Mouse (Mus musculus): Measurements from ENCODE around the gene Syk. TPM values are rescaled to one million over a fixed set of nuclear protein-coding genes. Genes with fewer than 3 reads are reported as not detected.

The Syk gene
- polyA plus RNA-seq, 1 experiment from 2014 or later = 7.5 TPM

GRCm38 (mm10) chr13:52606656-52607275, 23.8 kb downstream of the Syk start:
- ATAC-seq (ENCODE audit: low FRiP score, low TSS enrichment) = no peak
- Histone ChIP-seq H3K27me3 (ENCODE audit: insufficient read depth, low read length) (no peaks in the 10 kb centered on the region), H3K9me3 (ENCODE audit: low read length) (no peaks in the 10 kb centered on the region), H3K27ac (ENCODE audit: low read length) (no peak overlapping the region), H3K4me2 (replicated peaks; ENCODE audit: low read depth, low read length) (no peak overlapping the region), H3K36me3 (ENCODE audit: insufficient read depth, low read length) (no peaks in the 10 kb centered on the region), H3K4me1 (ENCODE audit: insufficient read depth, low read length) (no peaks in the 10 kb centered on the region), H3K4me3 (ENCODE audit: low read length) (no peak overlapping the region), H3K9ac (replicated peaks; ENCODE audit: low read length) (no peak overlapping the region)
- 80% methylated on average over 3 of the region's 3 CpGs for WGBS

- Histone ChIP-seq H3K9ac (replicated peaks; ENCODE audit: low read length) (no peak overlapping the region), H3K4me2 (replicated peaks; ENCODE audit: low read depth, low read length) (no peak overlapping the region), H3K9me3 (ENCODE audit: low read length) (no peaks in the 10 kb centered on the region), H3K27me3 (ENCODE audit: insufficient read depth, low read length) (no peaks in the 10 kb centered on the region), H3K4me3 (ENCODE audit: low read length) (no peak overlapping the region), H3K4me1 (ENCODE audit: insufficient read depth, low read length) (no peaks in the 10 kb centered on the region), H3K27ac (ENCODE audit: low read length) (no peak overlapping the region), H3K36me3 (ENCODE audit: insufficient read depth, low read length) (no peaks in the 10 kb centered on the region)
- ATAC-seq (ENCODE audit: low FRiP score, low TSS enrichment) = no peak
- WGBS = 92% methylated on average over 1 of the region's 1 CpGs
Measured at GRCm38 (mm10) chr13:52607964-52608363, 25.0 kb downstream of the Syk start.

DNA sequence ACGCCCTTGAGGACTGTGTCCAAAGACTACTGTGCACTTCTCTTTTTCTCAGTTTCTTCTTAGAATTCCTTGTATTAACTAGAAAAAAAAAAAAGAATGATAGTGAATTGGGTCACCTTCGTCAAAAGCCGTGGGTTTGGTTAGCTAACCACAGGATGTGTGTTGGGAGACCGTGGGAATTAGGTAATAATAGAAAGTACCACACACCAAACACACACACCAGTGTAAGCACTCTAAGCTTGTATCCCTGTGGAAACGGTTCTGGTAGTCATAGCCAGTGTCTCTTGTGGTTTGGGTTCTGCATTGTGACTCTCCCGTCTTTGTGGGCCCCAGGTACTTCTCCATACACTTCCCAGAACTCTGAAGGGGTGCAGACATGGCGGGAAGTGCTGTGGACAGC, 27.5 kb downstream of the Syk start:
- ATAC-seq (ENCODE audit: low FRiP score, low TSS enrichment) = no peak
- Histone ChIP-seq H3K27ac (ENCODE audit: low read length) (no peak overlapping the region), H3K27me3 (ENCODE audit: insufficient read depth, low read length) (no peaks in the 10 kb centered on the region), H3K4me1 (ENCODE audit: insufficient read depth, low read length) (no peaks in the 10 kb centered on the region), H3K4me2 (replicated peaks; ENCODE audit: low read depth, low read length) (no peak overlapping the region), H3K9me3 (ENCODE audit: low read length) (no peaks in the 10 kb centered on the region), H3K9ac (replicated peaks; ENCODE audit: low read length) (no peak overlapping the region), H3K4me3 (ENCODE audit: low read length) (no peak overlapping the region), H3K36me3 (ENCODE audit: insufficient read depth, low read length) (0 out of 2 replicates have a peak, but pooled peaks cover 4% of the 10 kb centered on the region)
- 86% methylated on average over 7 of the region's 7 CpGs for WGBS

GRCm38 (mm10) chr13:52613266-52613665, 30.3 kb downstream of the Syk start:
- H3K4me1 ChIP-seq (ENCODE audit: insufficient read depth, low read length) = no peaks in the 10 kb centered on the region
- H3K27me3 ChIP-seq (ENCODE audit: insufficient read depth, low read length) = no peaks in the 10 kb centered on the region
- no peak overlapping the region for H3K4me3 ChIP-seq (ENCODE audit: low read length)
- no peak for ATAC-seq (ENCODE audit: low FRiP score, low TSS enrichment)
- 0 out of 2 replicates have a peak, but pooled peaks cover 4% of the 10 kb centered on the region for H3K36me3 ChIP-seq (ENCODE audit: insufficient read depth, low read length)
- H3K27ac ChIP-seq (ENCODE audit: low read length) = no peak overlapping the region
- no peak overlapping the region for H3K9ac ChIP-seq (replicated peaks; ENCODE audit: low read length)
- WGBS = 69% methylated on average over 3 of the region's 3 CpGs
- no peak overlapping the region for H3K4me2 ChIP-seq (replicated peaks; ENCODE audit: low read depth, low read length)
- no peaks in the 10 kb centered on the region for H3K9me3 ChIP-seq (ENCODE audit: low read length)

- 0 out of 2 replicates have a peak, but pooled peaks cover 4% of the 10 kb centered on the region for H3K36me3 ChIP-seq (ENCODE audit: insufficient read depth, low read length)
- H3K27me3 ChIP-seq (ENCODE audit: insufficient read depth, low read length) = no peaks in the 10 kb centered on the region
- no peak overlapping the region for H3K4me2 ChIP-seq (replicated peaks; ENCODE audit: low read depth, low read length)
- no peak for ATAC-seq (ENCODE audit: low FRiP score, low TSS enrichment)
- no peaks in the 10 kb centered on the region for H3K9me3 ChIP-seq (ENCODE audit: low read length)
- no peak overlapping the region for H3K27ac ChIP-seq (ENCODE audit: low read length)
- H3K4me3 ChIP-seq (ENCODE audit: low read length) = no peak overlapping the region
- WGBS = 69% methylated on average over 4 of the region's 4 CpGs
- no peaks in the 10 kb centered on the region for H3K4me1 ChIP-seq (ENCODE audit: insufficient read depth, low read length)
- no peak overlapping the region for H3K9ac ChIP-seq (replicated peaks; ENCODE audit: low read length)
Measured at GRCm38 (mm10) chr13:52615085-52615484, 32.1 kb downstream of the Syk start.

DNA sequence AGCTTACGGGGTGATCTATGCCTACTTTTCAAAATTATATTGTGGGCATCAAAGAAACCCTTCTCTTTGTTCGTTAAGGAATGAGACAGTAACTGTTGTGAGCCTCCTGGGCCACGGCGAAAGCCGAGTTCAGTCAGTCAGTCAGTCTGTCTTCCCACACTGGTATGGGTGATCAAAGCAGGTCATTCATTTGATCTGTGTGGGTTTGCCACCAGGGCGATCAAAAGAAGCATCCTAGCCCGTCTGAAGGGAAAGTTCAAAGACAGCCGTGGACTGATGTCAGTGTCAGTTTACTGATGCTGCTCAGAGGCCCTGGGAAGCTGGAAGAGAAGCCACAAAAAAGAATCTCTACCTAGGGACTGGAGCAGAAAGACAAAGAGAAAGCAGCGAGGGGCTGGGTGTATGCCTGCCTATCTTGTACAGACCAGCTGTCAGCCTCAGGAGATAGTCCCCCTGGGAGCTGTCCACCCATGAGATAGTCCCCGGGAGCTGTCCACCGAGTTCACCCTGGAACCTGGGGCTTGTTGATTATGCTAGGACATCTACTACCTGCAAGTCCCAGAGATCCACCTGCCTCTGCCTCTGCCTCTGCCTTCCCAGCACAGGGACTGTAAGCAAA, 34.2 kb downstream of the Syk start:
- peak; percentile 55; the same call in 1 of the 2 replicates for ATAC-seq (ENCODE audit: low FRiP score, low TSS enrichment)
- WGBS = 30% methylated on average over 11 of the region's 11 CpGs
- H3K27ac ChIP-seq (ENCODE audit: low read length) = peak overlapping the region; percentile 13; the same call in 1 of the 2 replicates

DNA sequence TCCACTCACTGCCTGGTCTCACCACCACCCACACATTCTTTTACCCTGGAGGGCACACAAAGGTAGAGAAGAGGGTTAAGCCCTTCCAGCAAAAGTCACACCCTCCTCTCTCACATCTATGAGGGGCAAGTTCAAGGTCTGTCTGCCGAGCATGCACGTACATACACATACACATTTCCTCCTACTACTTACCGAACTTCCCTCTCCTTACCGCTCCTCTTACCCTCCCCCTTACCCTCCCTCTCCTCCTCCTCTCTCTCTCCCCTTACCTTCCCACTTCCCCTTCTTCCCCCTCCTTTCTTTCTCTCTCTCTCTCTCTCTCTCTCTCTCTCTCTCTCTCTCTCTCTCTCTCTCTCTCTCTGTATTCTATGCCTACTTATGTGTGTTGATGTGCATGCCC, 35.6 kb downstream of the Syk start:
- Histone ChIP-seq H3K27me3 (ENCODE audit: insufficient read depth, low read length) (no peaks in the 10 kb centered on the region), H3K4me2 (replicated peaks; ENCODE audit: low read depth, low read length) (no peak overlapping the region), H3K27ac (ENCODE audit: low read length) (no peak overlapping the region), H3K4me3 (ENCODE audit: low read length) (no peak overlapping the region), H3K36me3 (ENCODE audit: insufficient read depth, low read length) (0 out of 2 replicates have a peak, but pooled peaks cover 4% of the 10 kb centered on the region), H3K9me3 (ENCODE audit: low read length) (no peaks in the 10 kb centered on the region), H3K9ac (replicated peaks; ENCODE audit: low read length) (no peak overlapping the region), H3K4me1 (ENCODE audit: insufficient read depth, low read length) (no peaks in the 10 kb centered on the region)
- no peak; the same call in 1 of the 2 replicates for ATAC-seq (ENCODE audit: low FRiP score, low TSS enrichment)
- WGBS = 53% methylated on average over 4 of the region's 4 CpGs

More for the DNA sequence above, 34.2 kb downstream of the Syk start:
- no peaks in the 10 kb centered on the region for H3K9me3 ChIP-seq (ENCODE audit: low read length)
- H3K9ac ChIP-seq (replicated peaks; ENCODE audit: low read length) = no peak overlapping the region
- H3K36me3 ChIP-seq (ENCODE audit: insufficient read depth, low read length) = 0 out of 2 replicates have a peak, but pooled peaks cover 4% of the 10 kb centered on the region
- no peak overlapping the region for H3K4me2 ChIP-seq (replicated peaks; ENCODE audit: low read depth, low read length)
- H3K4me1 ChIP-seq (ENCODE audit: insufficient read depth, low read length) = no peaks in the 10 kb centered on the region
- no peaks in the 10 kb centered on the region for H3K27me3 ChIP-seq (ENCODE audit: insufficient read depth, low read length)
- no peak overlapping the region for H3K4me3 ChIP-seq (ENCODE audit: low read length)

GRCm38 (mm10) chr13:52619482-52619881, 36.5 kb downstream of the Syk start:
- no peak for ATAC-seq (ENCODE audit: low FRiP score, low TSS enrichment)
- Histone ChIP-seq H3K4me2 (replicated peaks; ENCODE audit: low read depth, low read length) (no peak overlapping the region), H3K4me3 (ENCODE audit: low read length) (no peak overlapping the region), H3K9me3 (ENCODE audit: low read length) (no peaks in the 10 kb centered on the region), H3K4me1 (ENCODE audit: insufficient read depth, low read length) (no peaks in the 10 kb centered on the region), H3K9ac (replicated peaks; ENCODE audit: low read length) (no peak overlapping the region), H3K27ac (ENCODE audit: low read length) (no peak overlapping the region), H3K27me3 (ENCODE audit: insufficient read depth, low read length) (no peaks in the 10 kb centered on the region), H3K36me3 (ENCODE audit: insufficient read depth, low read length) (no peaks in the 10 kb centered on the region)
- WGBS = 76% methylated on average over 5 of the region's 5 CpGs

DNA sequence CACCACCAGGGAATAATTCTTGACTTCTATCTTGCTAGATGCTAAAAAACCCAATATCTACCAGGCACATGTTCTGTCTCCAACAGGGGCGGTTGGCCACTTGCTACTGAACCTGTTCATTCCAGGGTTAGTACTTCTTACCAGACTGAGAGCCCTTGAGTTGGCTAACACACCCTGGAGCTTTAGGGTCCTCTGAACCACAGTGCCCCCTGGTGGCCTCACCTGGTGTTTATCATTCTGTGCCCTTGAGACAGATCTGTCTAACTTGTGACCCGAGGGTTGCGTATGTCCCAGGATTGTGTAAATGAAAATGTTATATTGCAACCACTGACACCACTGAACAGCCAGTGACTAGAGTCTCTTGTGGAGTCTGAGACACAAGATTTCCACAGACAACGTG, 41.1 kb downstream of the Syk start:
- H3K4me2 ChIP-seq (replicated peaks; ENCODE audit: low read depth, low read length) = no peak overlapping the region

GRCm38 (mm10) chr13:52628602-52629001, 45.6 kb downstream of the Syk start:
- Histone ChIP-seq H3K9ac (replicated peaks; ENCODE audit: low read length) (no peak overlapping the region), H3K27ac (ENCODE audit: low read length) (no peak overlapping the region), H3K9me3 (ENCODE audit: low read length) (no peaks in the 10 kb centered on the region), H3K4me1 (ENCODE audit: insufficient read depth, low read length) (no peaks in the 10 kb centered on the region), H3K4me3 (ENCODE audit: low read length) (no peak overlapping the region), H3K27me3 (ENCODE audit: insufficient read depth, low read length) (no peaks in the 10 kb centered on the region), H3K36me3 (ENCODE audit: insufficient read depth, low read length) (no peaks in the 10 kb centered on the region), H3K4me2 (replicated peaks; ENCODE audit: low read depth, low read length) (no peak overlapping the region)
- WGBS = 29% methylated on average over 9 of the region's 9 CpGs
- ATAC-seq (ENCODE audit: low FRiP score, low TSS enrichment) = peak; percentile 35; the same call in 1 of the 2 replicates

More for the DNA sequence above, 41.1 kb downstream of the Syk start:
- 43% methylated on average over 4 of the region's 4 CpGs for WGBS
- ATAC-seq (ENCODE audit: low FRiP score, low TSS enrichment) = no peak
- Histone ChIP-seq H3K27me3 (ENCODE audit: insufficient read depth, low read length) (no peaks in the 10 kb centered on the region), H3K27ac (ENCODE audit: low read length) (no peak overlapping the region), H3K9ac (replicated peaks; ENCODE audit: low read length) (no peak overlapping the region), H3K4me3 (ENCODE audit: low read length) (no peak overlapping the region), H3K36me3 (ENCODE audit: insufficient read depth, low read length) (no peaks in the 10 kb centered on the region), H3K9me3 (ENCODE audit: low read length) (no peaks in the 10 kb centered on the region), H3K4me1 (ENCODE audit: insufficient read depth, low read length) (no peaks in the 10 kb centered on the region)
